Mouse (Mus musculus): Measurements from ENCODE around the gene Stxbp3.

Stxbp3 gene

DNA sequence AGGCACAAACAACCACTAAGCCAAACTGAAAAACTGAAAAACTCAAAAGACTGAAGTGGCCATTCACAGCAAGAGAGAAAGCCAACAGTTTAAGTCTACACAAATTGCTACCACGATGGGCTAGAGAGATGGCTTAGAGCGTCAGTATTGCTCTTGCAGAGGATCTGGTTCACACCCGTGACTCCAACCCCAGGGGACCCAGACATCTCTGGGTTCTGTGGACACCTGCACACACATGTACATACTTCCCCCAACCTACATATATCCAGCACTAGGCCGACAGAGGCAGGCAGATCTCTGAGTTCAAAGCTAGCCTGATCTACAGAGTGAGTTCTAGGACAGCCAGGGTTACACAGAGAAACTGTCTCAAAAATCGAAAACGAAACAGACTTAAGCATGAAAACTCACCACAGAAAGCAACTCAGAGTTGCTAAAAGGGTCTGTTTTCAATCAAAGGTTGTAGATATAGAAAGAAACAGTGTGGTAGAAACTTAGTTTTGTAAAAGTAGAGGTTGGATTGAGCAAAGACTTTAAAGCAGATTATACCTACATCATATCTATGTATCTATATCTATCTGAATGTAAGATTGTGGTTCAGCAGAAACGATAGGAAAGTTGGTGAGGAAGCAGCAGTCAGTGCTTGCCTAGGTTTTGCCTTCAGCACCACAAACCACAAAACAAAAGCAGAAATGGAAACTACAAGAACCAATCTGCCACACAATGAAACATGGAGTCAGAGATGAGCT, 44.6 kb downstream of the Stxbp3 start:
- no peak for DNase-seq

DNA sequence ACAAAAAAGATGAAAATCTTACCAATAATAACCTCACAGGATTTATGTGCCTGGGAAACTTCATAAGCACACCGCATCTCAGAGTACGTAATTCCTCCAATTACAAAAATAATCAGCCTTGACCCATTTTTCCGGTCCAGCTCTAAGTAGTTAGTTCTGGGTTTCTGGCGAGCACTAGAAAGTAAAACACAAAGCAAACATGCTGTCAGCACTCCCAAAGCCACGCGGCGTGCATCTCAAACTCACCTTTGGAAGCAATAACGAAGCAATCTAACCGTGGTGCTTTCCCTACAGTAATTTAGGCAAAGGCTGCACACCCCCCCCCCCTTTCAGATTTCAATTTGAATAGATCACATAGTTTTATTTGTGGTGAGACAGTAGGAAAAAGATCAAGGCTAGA, 45.5 kb downstream of the Stxbp3 start:
- DNase-seq, result no peak

DNA sequence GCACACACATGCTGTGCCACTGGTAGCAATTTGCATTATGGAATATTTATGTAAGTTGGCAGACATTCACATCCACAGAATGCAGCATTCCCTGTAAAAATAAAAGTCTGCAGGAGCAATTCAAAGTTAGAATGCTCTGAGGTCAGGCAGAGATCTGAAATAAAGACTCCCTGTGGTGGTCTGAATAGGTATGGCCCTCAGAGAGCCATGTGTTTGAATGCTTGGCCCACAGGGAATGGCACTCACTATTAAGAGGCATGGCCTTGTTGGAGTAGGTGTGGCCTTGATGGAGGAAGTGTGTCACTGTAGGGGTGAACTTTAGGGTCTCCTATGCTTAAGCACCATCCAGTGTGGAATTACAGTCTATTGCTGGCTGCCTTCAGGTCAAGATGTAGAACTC, 47.9 kb downstream of the Stxbp3 start:
- DNase-seq, result no peak

DNA sequence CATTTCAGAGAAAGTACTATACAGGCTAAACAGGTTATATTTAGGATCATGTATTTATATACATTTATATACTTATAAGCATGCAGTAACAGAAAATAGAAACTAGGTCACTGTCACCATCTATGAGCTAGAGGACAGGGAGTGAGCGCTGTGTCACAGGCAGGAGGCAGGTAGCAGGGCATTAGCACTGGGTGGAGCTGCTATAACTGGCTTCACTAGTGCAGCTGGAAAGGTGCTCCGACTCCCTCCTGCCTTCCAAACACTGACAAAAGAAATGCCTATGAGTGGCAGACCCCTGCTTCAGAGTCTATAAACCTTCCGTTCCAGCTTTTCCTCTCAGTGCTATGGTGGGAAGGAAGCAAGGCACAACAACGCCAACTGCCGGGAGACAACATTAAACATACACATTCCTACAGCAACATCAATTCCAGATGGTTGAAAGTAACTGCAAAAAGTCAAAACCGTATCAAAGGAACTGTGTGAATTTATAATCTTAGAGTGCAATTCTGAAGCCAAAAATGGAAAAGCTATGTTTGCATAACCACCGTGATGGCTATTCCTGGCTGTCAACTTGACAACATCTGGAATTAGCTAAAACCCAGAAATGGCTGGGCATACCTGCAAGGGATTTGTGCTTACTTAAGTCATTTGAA, 49.1 kb downstream of the Stxbp3 start:
- no peak for DNase-seq

DNA sequence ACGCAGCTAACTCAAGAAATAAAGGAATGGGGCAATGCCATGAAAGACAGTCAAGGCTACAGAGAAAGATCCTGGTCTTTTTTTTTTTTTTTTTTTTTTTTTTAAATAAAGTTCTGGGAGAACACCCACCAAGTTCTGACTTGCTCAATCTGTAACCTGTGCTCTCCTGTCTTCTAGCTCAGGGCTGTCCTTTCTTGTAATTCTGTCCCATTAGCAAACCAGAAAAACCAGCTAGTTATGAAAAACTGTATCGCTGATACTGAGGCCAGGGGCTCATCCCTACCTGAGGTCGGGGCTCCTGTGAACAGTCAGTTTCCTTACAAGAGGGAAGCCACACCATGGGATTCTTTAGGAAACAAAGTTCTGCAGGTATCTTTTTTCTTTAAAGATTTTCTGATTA, 49.8 kb downstream of the Stxbp3 start:
- no peak for DNase-seq

DNA sequence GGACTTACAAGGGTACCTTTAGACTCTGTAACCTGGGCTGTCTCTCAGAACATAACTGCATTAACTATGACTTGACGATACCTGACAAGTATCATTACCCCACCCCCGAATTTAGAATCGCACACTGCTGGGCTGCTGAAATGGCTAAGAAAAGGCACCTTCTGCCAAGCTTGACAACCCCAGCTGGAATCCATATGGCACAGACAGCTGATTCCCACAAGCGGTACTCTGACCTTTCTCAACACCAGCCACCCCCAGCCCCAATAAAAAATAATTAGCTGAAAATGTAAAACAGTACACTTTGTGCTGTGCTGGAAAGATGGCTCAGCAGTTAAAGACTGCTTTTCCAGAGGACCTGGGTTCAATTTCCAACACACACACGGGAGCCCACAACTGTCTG, 51.0 kb downstream of the Stxbp3 start:
- DNase-seq, result no peak

DNA sequence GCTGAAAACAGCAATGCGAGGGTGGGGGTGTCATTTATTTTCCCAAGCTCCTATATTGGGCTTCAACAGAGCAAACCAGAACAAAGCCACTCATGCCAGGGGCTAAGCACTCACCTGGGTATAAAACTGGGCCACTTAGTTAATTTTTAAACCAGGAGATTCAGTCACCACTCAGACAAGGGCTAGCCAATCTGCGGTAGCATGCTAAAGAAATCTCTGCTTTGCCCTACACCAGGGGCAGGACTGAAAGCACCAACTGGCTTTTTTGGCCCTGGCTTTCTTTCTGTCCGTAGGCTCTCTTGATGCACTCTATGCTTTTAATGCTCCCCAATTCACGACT, 51.9 kb downstream of the Stxbp3 start:
- no peak for DNase-seq

DNA sequence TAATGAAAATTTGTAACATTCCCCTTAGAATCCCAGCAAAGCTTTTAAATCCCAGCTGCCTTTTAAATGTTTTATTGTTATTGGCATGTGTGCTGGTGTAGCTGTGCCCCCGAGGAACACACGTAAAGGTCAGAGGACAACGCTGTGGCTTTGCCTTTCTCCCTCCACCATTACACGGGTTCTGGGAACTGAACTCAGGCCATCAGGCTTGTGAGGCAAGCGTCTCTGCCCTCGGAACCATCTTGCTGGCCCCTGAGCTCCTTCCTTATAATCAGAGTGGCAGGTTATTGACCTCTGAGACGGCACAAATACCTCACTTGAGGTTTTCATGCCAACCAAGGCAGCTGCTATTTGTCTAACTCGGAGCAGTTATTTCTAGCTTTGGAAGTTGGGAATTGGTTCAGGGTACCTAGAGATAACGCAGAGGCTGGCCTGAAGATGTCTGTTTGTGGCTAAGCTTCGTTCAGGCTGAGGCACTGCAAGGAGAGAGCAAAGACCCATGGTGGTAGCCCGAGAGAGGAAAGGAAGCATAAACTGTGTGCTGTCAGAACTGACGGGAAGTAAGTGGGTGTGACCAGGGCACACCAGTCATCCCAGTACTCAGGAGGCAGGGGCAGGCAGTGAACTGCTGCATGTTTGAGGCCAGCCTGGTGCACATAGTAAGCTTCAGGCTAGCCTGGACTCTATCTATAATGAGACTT, 52.4 kb downstream of the Stxbp3 start:
- no peak for DNase-seq

DNA sequence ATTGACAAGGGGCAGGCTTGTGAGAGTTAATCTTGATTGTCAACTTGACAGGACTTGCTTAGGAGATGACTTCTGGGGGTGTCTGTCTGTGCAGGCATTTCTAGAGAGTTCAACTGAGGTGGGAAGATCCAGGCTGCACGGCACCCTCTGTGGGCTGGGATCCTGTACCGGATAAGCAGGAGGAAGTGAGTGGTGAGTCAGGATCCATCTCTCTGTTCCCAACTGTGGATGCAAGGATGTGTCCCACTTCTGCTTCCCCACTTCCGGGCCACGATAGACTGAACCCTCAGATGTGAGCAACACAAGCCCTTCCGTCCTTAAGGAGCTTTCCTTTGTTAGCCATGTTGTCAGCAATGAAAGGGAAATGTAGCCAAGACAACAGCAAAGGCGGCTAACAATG, 53.8 kb downstream of the Stxbp3 start:
- no peak for DNase-seq

DNA sequence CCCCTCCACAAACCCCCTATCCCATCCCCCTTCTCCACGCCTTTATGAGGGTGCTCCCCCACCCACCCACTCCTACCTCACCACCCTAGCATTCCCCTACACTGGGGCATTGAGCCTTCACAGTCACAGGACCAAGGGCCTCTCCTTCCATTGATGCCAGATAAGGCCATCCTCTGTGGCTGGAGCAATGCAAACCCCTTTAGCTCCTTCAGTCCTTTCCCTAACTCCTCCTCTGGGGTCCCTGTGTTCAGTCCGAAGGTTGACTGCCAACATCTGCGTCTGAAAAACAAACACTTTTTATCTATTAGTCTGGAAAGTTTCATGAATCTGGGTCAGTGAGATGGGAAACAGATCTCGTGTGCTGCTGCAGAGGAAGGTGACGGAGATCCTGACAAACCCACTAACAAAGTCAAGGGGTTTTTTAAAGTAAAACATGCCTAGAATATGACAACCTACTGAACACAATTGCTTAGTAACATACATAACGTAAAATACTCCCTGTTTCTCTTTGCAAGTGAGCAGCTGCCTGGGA, 57.9 kb downstream of the Stxbp3 start:
- DNase-seq, result no peak

DNA sequence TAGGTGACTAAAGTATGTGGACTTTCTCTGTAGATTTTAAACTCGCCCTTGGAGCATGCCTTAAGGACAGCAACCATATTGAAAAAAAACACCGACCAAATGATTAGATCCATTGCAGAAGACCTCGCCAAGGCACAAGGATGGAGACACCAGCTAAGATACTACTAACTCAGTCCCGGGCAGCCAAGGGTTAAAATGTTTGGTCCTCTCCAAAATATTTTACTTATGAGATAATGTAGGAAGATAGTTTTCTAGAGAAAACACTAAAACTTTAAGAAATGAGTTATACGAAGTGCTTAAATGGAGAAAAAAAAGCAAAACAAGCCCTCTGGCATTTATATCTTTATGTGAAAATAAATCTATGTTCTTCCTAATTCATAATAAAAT, 58.4 kb downstream of the Stxbp3 start:
- DNase-seq, result no peak

DNA sequence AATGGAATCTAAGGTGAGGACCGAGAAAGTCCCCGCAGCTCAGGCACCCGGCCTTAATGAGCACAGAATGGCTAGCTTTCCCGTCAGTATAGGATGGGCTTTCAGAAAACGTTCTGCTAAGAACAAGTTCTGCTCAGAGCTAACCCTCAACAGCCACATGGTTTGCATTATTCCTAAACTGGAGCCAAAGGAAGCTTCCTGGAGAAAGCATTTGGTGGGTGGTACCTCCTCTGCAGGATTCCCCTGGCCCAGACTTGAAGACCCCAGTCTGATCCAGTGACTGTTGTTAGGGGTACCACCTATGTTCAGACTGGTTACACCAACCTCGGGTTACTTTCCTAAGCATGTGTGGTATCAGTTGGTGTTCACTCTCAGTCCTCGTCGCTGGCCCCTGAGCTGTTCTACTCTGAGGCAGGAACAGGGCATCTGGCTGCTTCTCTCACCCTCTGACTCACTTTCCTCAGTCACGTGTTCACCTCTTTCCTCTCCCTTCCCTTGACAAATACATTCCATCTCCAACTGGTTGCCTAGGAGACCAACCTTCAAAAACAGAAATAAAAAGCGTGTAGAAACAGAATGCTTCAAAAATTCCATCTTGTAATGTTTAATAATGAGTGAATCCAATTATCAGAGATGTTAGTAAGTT, 59.0 kb downstream of the Stxbp3 start:
- DNase-seq, result no peak

DNA sequence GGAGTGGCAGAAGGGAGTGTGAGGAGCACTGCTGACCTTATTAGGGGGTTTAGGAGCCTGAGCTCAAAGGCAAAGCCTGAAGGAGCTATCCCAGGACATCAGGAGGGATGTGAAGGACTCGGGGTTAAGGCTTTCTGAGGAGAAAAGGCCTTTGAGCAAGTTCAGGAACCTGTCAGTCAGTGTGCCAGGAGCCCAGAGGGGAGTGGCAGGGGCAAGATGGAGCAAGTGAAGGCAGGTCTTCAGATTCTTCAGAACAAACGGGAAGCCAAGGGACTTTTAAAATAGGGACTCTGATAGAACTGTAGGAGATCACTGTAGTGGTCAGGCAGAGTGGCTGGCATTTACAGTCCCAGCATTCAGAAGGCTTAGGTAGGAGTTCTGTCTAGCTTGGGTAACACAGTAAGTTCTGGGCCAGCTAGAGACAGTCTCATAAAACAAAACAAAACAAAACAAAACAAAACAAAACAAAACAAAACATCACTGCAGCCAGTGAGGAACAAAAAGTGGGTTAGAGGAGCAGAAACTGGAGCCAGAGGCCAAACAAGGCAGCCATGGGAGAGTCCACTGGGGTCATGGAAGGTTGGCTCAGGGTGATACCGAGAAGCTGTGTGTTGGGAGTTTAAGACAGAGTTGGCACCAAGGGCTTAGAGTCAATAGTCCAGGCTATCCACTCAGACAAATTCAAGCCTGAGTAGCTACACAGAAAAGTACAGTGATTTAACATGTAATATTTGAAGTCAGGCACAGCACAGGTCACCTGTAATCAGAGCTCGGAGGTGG, 61.4 kb downstream of the Stxbp3 start:
- no peak for DNase-seq

DNA sequence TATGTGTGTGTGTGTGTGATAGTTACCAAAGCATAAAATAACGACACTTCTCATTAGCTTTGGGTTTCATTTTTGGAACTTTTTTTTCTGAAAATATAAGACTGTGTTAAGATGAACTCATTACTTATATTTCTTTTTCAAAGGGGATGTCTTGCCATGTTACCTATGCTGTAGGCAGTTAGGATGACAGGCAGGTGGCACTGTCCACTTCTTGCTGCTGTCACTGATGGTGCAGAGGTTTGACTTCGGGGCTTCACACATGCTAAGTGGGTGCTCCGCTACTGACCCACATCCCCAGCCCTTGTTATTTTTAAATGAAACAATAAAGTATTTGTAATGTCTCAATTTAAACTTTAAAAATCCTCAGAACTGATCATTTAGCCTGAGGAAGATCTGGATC, 67.5 kb downstream of the Stxbp3 start:
- no peak for DNase-seq

DNA sequence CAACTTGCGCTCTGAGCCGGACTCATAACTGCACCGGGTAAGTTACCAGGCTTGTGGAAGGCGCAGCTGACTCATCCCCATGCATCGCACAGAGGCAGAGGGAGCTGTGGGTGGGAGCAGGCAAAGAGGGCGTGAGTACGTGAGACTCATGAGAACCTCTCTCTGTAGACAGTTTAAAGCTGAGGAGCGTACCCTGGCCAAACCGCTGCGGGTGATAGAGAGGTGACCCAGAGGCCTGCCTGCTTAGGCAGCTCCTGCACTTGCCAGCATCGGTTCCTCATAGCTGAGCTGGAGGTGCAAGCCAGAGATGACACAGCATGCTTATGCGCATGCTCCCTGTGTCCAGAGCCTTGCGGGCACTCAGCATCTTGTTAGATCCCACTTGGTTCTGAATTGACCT, 68.1 kb downstream of the Stxbp3 start:
- DNase-seq, result no peak

DNA sequence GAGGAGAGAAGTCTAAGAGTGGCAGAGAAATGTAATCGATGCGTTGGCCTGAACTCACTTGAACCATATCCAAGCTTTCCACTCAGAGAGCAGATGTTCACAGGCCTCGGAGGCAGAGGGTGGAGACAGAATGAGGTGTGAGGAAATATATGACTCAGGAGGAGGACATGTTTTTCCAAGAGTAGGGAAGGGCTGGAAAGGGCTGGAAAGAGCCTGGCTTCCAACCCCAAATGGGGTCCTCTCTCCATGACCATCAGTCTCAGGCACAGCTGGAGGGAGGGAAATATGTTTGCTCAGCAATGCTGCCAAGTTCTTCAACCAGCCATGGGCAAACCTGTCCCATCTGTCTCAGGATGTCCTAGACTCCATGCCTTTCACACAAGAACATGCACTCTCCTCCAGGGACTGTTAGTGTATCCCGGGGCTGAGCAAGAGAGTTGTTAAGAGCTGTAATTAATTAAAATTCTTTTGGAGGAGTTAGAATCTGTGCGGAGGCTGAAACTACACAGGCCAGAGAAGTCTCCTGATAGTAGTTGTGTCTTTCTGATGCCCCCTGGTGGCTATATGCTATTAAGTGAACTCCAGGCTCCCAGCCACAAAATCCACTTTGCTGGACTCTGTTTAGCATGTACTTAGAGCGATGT, 69.5 kb downstream of the Stxbp3 start:
- peak; percentile 40 for DNase-seq

DNA sequence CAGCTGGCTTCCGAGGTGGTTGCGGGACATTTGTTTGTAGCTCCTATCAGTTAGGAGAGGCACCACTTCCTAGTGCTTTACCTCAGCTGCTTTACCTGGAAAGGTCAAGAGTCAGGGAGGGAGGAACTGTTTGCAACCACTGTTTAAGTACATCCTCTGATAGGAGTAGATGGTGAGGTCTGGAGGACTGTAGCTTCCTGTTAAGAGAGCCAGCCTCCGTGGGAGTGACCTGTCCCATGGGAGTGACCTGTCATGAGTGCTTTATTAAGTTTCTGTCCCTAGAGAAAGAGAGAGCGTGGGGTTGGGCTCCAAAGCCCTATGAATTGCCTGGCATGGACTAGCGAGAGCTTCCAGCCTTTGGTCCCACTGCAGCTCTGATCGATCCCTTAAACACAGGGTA, 70.8 kb downstream of the Stxbp3 start:
- no peak for DNase-seq

DNA sequence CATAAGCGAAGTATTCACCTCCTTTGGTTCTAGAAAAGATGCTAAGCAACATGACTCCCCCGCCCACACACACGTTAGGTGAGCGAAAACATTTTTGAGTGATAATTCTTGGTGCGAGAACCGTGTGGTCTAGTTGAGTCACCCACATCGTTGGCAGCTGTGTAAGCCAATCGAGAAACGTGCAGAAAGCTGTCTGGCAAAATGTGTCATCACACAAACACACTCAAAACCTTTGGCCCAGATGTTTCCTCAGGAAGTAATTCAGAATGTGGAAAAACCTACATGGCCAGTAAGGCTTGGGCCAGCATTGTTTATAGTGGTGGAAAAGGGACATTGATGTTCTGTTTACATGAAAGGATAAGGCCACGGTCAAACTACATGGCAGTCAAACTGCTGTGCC, 72.9 kb downstream of the Stxbp3 start:
- no peak for DNase-seq

DNA sequence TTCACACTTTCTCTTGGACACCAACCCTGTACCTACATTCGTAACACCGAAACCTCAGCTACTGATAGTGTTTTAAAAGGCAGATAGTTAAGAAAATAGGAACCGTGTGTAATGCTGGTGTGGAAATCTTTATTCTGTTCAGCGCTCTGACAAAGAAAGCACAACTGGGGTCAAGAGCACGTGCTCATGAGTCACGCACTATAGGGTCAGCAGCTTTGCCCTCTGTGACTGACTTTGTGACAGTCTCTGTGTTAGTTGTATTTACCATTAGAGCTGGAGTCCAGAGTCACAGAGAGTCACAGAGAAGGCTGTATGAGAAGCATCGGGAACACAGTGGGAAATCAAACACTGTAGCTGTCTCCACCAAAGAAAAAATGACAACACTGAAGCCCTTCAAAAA, 73.4 kb downstream of the Stxbp3 start:
- DNase-seq, result no peak

DNA sequence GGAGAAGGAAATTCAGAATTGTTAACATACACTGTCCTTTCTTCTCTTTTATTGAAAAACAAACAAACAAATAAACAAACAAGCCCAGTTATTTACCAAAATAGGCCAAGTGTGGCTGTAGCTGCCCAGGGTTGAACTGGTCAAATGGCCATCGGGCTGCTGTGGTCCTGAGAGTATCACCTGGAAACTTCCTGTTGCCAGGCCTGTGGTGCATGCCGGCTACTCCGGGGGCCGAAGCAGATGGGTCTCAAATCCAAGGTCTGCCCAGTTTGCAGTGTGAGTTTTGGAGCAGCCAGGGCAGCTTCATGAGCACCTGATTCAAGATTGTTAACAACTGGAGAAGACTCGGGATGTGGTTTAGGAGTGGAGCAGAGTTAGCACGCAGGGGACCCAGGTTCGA, 74.8 kb downstream of the Stxbp3 start:
- no peak for DNase-seq

DNA sequence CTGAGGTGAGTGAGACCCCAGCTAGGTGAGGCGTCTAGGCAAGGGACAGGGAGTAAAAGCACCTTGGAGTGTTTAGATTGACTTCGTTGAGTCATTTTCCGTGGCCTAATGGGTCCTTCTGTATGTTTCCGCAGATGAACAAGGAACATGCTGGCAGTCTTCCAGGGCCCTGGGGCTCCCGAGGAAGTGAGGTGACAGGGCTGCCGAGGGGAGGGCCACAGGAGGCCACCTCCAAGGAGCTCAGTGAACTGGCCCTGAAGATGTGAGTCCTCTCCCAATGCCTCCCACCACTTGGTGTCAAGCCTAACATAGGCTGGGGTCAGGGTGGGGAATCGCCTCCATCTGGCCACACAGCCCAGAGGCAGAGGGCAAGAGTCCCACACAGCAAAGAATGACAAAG, 75.3 kb downstream of the Stxbp3 start:
- no peak for DNase-seq

DNA sequence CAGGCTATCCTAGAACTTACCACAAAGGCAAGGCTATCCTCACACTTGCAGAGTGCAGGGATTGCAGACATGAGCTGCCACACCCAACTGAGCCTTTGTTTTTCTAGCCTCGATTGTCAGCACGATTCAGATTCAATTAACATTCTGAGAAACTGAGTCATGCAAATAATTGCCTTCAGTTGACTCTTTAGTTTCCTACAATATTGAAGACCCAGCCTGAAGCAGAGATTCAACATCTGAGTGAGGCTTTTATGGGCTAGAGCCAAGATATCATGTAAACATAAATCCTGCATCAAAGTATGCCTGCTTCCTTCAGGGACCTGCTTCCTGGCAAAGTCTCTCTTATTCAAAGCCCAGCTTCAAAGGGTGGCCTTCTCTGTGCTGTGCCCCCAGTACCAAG, 76.6 kb downstream of the Stxbp3 start:
- DNase-seq, result no peak
